Mouse (Mus musculus) midbrain, embryonic 15.5 days (tissue): ENCODE data around the gene Sfrp5. TPM values are rescaled to one million over a fixed set of nuclear protein-coding genes. Genes with fewer than 3 reads are reported as not detected.

Experiments
- ATAC-seq: fragments of 200-750 bp; cut with Nextera tagmentation; replicated peaks from 2 replicates; pipeline ENCODE4 v1.8.0; 2017; ENCODE audit warnings: moderate TSS enrichment
- H3K27ac ChIP-seq: fragments of 300-500 bp; sonication (generic); 2 replicates; pipeline ENCODE4 v1.5.1; 2015; ENCODE audit warnings: mild to moderate bottlenecking, inconsistent platforms
- H3K27me3 ChIP-seq: fragments of 300-500 bp; sonication (generic); replicated peaks from 2 replicates; pipeline ENCODE4 v1.6.1; 2015; ENCODE audit warnings: inconsistent platforms
- H3K36me3 ChIP-seq: fragments of 300-500 bp; sonication (generic); replicated peaks from 2 replicates; pipeline ENCODE4 v1.6.1; 2015; ENCODE audit warnings: inconsistent platforms
- H3K4me1 ChIP-seq: fragments of 300-500 bp; sonication (generic); 2 replicates; pipeline ENCODE4 v1.6.1; 2015; ENCODE audit warnings: inconsistent platforms
- H3K4me2 ChIP-seq: fragments of 300-500 bp; sonication (generic); 2 replicates; pipeline ENCODE4 v1.6.1; 2015; ENCODE audit warnings: inconsistent platforms, mild to moderate bottlenecking, moderate library complexity
- H3K4me3 ChIP-seq: fragments of 300-500 bp; sonication (generic); 2 replicates; pipeline ENCODE4 v1.5.1; 2015; ENCODE audit warnings: mild to moderate bottlenecking, inconsistent platforms
- H3K9ac ChIP-seq: fragments of 300-500 bp; sonication (generic); 2 replicates; pipeline ENCODE4 v1.6.1; 2015; ENCODE audit warnings: mild to moderate bottlenecking, inconsistent platforms
- H3K9me3 ChIP-seq: fragments of 300-500 bp; sonication (generic); 2 replicates; pipeline ENCODE4 v1.6.1; 2016; ENCODE audit warnings: inconsistent platforms
- WGBS: fragments of 180-500 bp; shearing (Covaris S2); methylation state at CpG from one replicate; pipeline ENCODE4 v1.1.7; 2015; ENCODE audit warnings: mixed read lengths; 5-methylcytosine and 5-hydroxymethylcytosine counted together
- polyA plus RNA-seq: library from polyadenylated mRNA; unstranded; fragments of >200 nt; fragmentation: Nextera tagmentation; extraction: Ambion mirVana; gene quantifications from 2 replicates; pipeline ENCODE4 v1.2.1, GENCODE M21; 2015

Sfrp5 gene
- polyA plus RNA-seq, 1 experiment from 2014 or later, result 1.1 TPM

DNA sequence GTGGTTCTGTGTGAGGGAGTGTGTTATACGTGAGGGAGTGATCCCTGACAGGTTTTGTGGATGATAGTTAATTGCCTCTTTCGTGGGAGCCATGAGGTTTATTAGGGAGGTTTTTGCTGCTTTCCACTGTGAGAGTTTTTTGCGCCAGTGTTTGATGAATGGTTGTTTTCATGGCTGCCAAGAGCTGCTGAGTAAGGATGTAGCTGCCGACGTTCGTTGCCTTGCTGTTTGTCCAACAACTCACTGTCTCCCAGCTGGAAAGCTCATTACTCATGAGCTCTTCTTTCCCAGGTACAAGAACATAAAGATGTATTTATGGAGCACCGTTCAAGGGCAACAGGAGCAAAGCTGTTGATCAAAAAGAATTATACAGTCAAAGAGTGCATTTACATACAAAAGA, 37.9 kb downstream of the Sfrp5 start:
- no peak overlapping the region for H3K4me3 ChIP-seq
- no peak overlapping the region for H3K27ac ChIP-seq
- 50% methylated on average over 7 of the region's 7 CpGs for WGBS
- no peak overlapping the region for H3K9ac ChIP-seq
- 0 out of 2 replicates have a peak, but pooled peaks cover 3% of the 10 kb centered on the region for H3K4me1 ChIP-seq
- no peak for ATAC-seq
- H3K27me3 ChIP-seq, result peaks cover 22% of the 10 kb centered on the region
- H3K36me3 ChIP-seq, result no peaks in the 10 kb centered on the region
- H3K9me3 ChIP-seq, result no peaks in the 10 kb centered on the region
- no peak overlapping the region for H3K4me2 ChIP-seq

- H3K27ac ChIP-seq, result no peak within 1 kb of the TSS
- 81% methylated on average over 5 of the region's 5 CpGs for WGBS
- H3K9me3 ChIP-seq, result no peaks in the 10 kb centered on the region
- H3K27me3 ChIP-seq, result peaks cover 18% of the 10 kb centered on the region
- H3K9ac ChIP-seq, result no peak within 1 kb of the TSS
- no peak within 1 kb of the TSS for H3K4me2 ChIP-seq
- no peaks in the 10 kb centered on the region for H3K36me3 ChIP-seq
- H3K4me3 ChIP-seq, result no peak within 1 kb of the TSS
- no peak for ATAC-seq
- H3K4me1 ChIP-seq, result 0 out of 2 replicates have a peak, but pooled peaks cover 3% of the 10 kb centered on the region
Observed at GRCm38 (mm10) chr19:42163764-42164163, 38.3 kb downstream of the Sfrp5 start, which contains the start of gene Zfyve27. Gene Zfyve27 (plus strand): TSS chr19:42163951.

DNA sequence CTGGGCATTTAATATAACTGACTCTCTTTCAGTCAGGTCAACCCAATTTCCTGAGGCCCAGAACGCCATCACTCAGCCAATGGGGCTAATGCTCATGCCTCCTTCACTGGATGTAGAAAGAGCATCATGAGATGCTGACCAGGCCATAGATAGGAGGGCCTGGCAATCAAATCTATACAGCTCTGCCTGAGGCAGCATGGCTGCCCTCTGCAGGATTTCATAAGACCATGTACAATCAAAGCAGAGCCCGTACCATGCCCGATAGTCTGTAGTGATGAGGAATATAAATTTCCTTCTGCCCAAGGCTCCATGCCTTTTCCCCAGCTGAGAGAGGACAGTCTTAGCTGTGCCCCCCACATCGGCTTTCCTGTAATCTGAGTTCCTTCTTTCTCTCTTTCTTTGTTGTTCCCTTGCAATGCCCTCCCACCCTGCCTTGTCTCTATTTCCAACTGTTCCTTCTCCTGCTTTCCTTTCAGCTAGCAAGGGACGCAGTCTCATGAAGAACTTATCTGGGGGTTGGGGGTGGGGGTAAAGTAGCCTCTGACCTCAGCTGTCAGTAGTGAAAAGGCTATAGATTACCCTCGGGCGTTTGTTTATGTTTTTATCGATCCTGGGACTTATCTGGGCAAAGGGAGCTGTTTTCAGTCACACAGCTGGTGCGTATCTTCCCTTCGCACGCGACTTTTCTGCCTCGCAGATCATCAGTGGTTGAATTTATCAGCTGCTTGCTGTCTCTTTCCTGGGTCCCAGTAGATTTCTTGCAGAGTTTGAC, 43.6 kb downstream of the Sfrp5 start:
- H3K4me1 ChIP-seq, result no peaks in the 10 kb centered on the region
- H3K9me3 ChIP-seq, result no peaks in the 10 kb centered on the region
- H3K36me3 ChIP-seq, result no peaks in the 10 kb centered on the region
- no peak overlapping the region for H3K4me2 ChIP-seq
- H3K4me3 ChIP-seq, result no peak overlapping the region
- no peaks in the 10 kb centered on the region for H3K27me3 ChIP-seq
- no peak overlapping the region for H3K27ac ChIP-seq
- 62% methylated on average over 13 of the region's 13 CpGs for WGBS
- no peak overlapping the region for H3K9ac ChIP-seq
- no peak for ATAC-seq

- H3K36me3 ChIP-seq, result no peaks in the 10 kb centered on the region
- H3K27me3 ChIP-seq, result no peaks in the 10 kb centered on the region
- no peak overlapping the region for H3K4me2 ChIP-seq
- H3K4me3 ChIP-seq, result no peak overlapping the region
- H3K27ac ChIP-seq, result no peak overlapping the region
- no peak for ATAC-seq
- H3K9ac ChIP-seq, result no peak overlapping the region
- no peaks in the 10 kb centered on the region for H3K9me3 ChIP-seq
- 70% methylated on average over 12 of the region's 12 CpGs for WGBS
- no peaks in the 10 kb centered on the region for H3K4me1 ChIP-seq
Observed at GRCm38 (mm10) chr19:42157493-42158237, 44.4 kb downstream of the Sfrp5 start.

- Histone ChIP-seq H3K4me3 (no peak overlapping the region), H3K9ac (no peak overlapping the region), H3K27me3 (peaks cover 18% of the 10 kb centered on the region), H3K9me3 (no peaks in the 10 kb centered on the region), H3K4me1 (peaks cover 18% of the 10 kb centered on the region), H3K27ac (no peak overlapping the region), H3K4me2 (no peak overlapping the region), H3K36me3 (no peaks in the 10 kb centered on the region)
- 3% methylated on average over 6 of the region's 6 CpGs for WGBS
- ATAC-seq, result peak; percentile 34; the same call in 1 of the 2 replicates
Observed at GRCm38 (mm10) chr19:42151990-42152389, 50.1 kb downstream of the Sfrp5 start.

GRCm38 (mm10) chr19:42148569-42148860, 53.5 kb downstream of the Sfrp5 start:
- Histone ChIP-seq H3K4me2 (peak overlapping the region; percentile 85), H3K27me3 (peaks cover 18% of the 10 kb centered on the region), H3K4me1 (peaks cover 19% of the 10 kb centered on the region), H3K9me3 (no peaks in the 10 kb centered on the region), H3K27ac (no peak overlapping the region), H3K36me3 (no peaks in the 10 kb centered on the region), H3K9ac (peak overlapping the region; percentile 60; the same call in 1 of the 2 replicates), H3K4me3 (peak overlapping the region; percentile 56)
- ATAC-seq, result 0 out of 2 replicates have a peak, but pooled peaks have one; percentile 24
- WGBS, result 29% methylated on average over 7 of the region's 7 CpGs

Other genes starting within 250 kb of the Sfrp5 start
- 34.9 and 37.5 TPM in 2 replicates for gene Mms19, start 221.1 kb downstream of the Sfrp5 start, polyA plus RNA-seq
- gene Ubtd1, start 220.5 kb downstream of the Sfrp5 start, polyA plus RNA-seq, result 10.0 and 13.6 TPM in 2 replicates
- 0.56 and 0.83 TPM in 2 replicates for gene Ankrd2, start 166.3 kb downstream of the Sfrp5 start, polyA plus RNA-seq
- 1.1 and 1.3 TPM in 2 replicates for gene Hoga1, start 156.6 kb downstream of the Sfrp5 start, polyA plus RNA-seq
- not detected in 2 replicates for gene 4933411K16Rik, start 150.0 kb downstream of the Sfrp5 start, polyA plus RNA-seq
- 154 and 162 TPM in 2 replicates for gene Morn4, start 115.9 kb downstream of the Sfrp5 start, polyA plus RNA-seq
- 30.1 and 30.6 TPM in 2 replicates for gene Pi4k2a, start 111.8 kb downstream of the Sfrp5 start, polyA plus RNA-seq
- gene Avpi1, start 73.2 kb downstream of the Sfrp5 start, polyA plus RNA-seq, result 6.3 and 7.3 TPM in 2 replicates
- gene Marveld1, start 54.9 kb downstream of the Sfrp5 start, polyA plus RNA-seq, result 2.9 and 4.6 TPM in 2 replicates
- gene Zfyve27, start 38.3 kb downstream of the Sfrp5 start, polyA plus RNA-seq, result 70.3 and 74.2 TPM in 2 replicates
- 62.7 and 65.5 TPM in 2 replicates for gene Golga7b, start 45.3 kb upstream of the Sfrp5 start, polyA plus RNA-seq
- 24.6 and 26.1 TPM in 2 replicates for gene Crtac1, start 229.5 kb upstream of the Sfrp5 start, polyA plus RNA-seq